In genomic region chr9:37139514-37139913, GRCm38 (mm10) we compare ENCODE assay signal across 8 mouse cellular contexts. TPM values are rescaled to one million over a fixed set of nuclear protein-coding genes. Genes with fewer than 3 reads are reported as not detected.
DNase-seq lines count a peak whose midpoint lies in the region; ATAC-seq and TF ChIP-seq lines count a peak whose summit lies in the region.

No protein-coding gene starts in this region.

- H3K27me3 ChIP-seq in intestine, embryonic 16.5 days (replicated peaks; ENCODE audit: control insufficient read depth, insufficient read depth, low read length) = peaks cover 4% of the 10 kb centered on the region; the same call in 1 of the 2 replicates
- no peaks in the 10 kb centered on the region for H3K27me3 ChIP-seq in lung, postnatal 0 days (replicated peaks; ENCODE audit: insufficient read depth, low read length)

- H3K4me2 ChIP-seq in intestine, embryonic 16.5 days (ENCODE audit: low read depth, low read length) = peak overlapping the region; percentile 37
- H3K4me2 ChIP-seq in lung, postnatal 0 days (replicated peaks; ENCODE audit: low read depth, low read length) = peak overlapping the region; percentile 36

- intact Hi-C loops in left cerebral cortex, postnatal 10 days (cut with DNase I) = no loop called here

- ATAC-seq in intestine, embryonic 16.5 days = peak; percentile 92
- ATAC-seq in lung, postnatal 0 days = peak; percentile 72

- H3K36me3 ChIP-seq in intestine, embryonic 16.5 days (ENCODE audit: control insufficient read depth, insufficient read depth, low read length) = no peaks in the 10 kb centered on the region
- H3K36me3 ChIP-seq in lung, postnatal 0 days (ENCODE audit: insufficient read depth, low read length) = no peaks in the 10 kb centered on the region

- no peaks in the 10 kb centered on the region for H3K9me3 ChIP-seq in intestine, embryonic 16.5 days (ENCODE audit: control insufficient read depth, low read length)
- no peaks in the 10 kb centered on the region for H3K9me3 ChIP-seq in lung, postnatal 0 days (ENCODE audit: low read length)

- no peak overlapping the region for H3K27ac ChIP-seq in intestine, embryonic 16.5 days (ENCODE audit: low read length)
- no peak overlapping the region for H3K27ac ChIP-seq in lung, postnatal 0 days (ENCODE audit: low read length)

- no peak for TF ChIP-seq CTCF in lung, postnatal 0 days (IDR thresholded peaks at IDR 0.05)

- peak overlapping the region; percentile 49; the same call in 1 of the 2 replicates for H3K9ac ChIP-seq in intestine, embryonic 16.5 days (ENCODE audit: low read depth, low read length)
- no peak overlapping the region for H3K9ac ChIP-seq in lung, postnatal 0 days (replicated peaks; ENCODE audit: low read depth)

- 3% methylated on average over 8 of the region's 8 CpGs for WGBS in intestine, embryonic 16.5 days
- WGBS in lung, postnatal 0 days = 4% methylated on average over 8 of the region's 8 CpGs

- DNase-seq in lung, adult 18-20 months = peak; percentile 64 to 71
- no peak for DNase-seq in lung, postnatal 14 days
- peak; percentile 53 for DNase-seq in gastrocnemius, postnatal 10 days
- DNase-seq in lung, postnatal 0 days (ENCODE audit: low spot score) = peak; percentile 44
- no peak for DNase-seq in layer of hippocampus, adult 18-20 months (ENCODE audit: low spot score in 2 of 2)
- no peak for DNase-seq in left cerebral cortex, postnatal 10 days (ENCODE audit: extremely low spot score in 1 of 2, low spot score in 2 of 2)
- no peak for DNase-seq in MN1 (ENCODE audit: low spot score)

- peak overlapping the region; percentile 9; the same call in 1 of the 2 replicates for H3K4me3 ChIP-seq in intestine, embryonic 16.5 days (ENCODE audit: low read length)
- H3K4me3 ChIP-seq in lung, postnatal 0 days (ENCODE audit: low read depth, low read length) = no peak overlapping the region

- H3K4me1 ChIP-seq in intestine, embryonic 16.5 days (ENCODE audit: control insufficient read depth, insufficient read depth, low read length) = peaks cover 26% of the 10 kb centered on the region
- no peaks in the 10 kb centered on the region for H3K4me1 ChIP-seq in lung, postnatal 0 days (ENCODE audit: insufficient read depth, low read depth, low read length)

- no peak for TF ChIP-seq EP300 in lung, postnatal 0 days (IDR thresholded peaks at IDR 0.05)

RNA-seq across cellular contexts. Expression of gene Pknox2, which starts 7.7 kb away (rescaled TPM):
- total RNA-seq in gastrocnemius, postnatal 10 days (2021) = 10 to 100 TPM; 27.9 TPM
- polyA plus RNA-seq in intestine, embryonic 16.5 days (2015; fragmentation: Nextera tagmentation; extraction: Ambion mirVana) = 7.2 and 8.0 TPM in 2 replicates
- 11.1 and 11.7 TPM in 2 replicates for polyA plus RNA-seq in lung, postnatal 0 days (2015; fragmentation: Nextera tagmentation; extraction: Ambion mirVana)
- total RNA-seq in layer of hippocampus, adult 18-20 months (2021) = 10 to 100 TPM; 38.3 to 39.2 TPM
- 10 to 100 TPM; 72.9 to 75.7 TPM for total RNA-seq in left cerebral cortex, postnatal 10 days (2021)

Comparison
In these comparisons a context has a peak if more than half of its experiments do, and no peak if none do; other contexts are left out.
1. DNase-seq: peak in lung, adult 18-20 months (2 of 2), gastrocnemius, postnatal 10 days (single experiment) and lung, postnatal 0 days (single experiment); none in lung, postnatal 14 days (single experiment), layer of hippocampus, adult 18-20 months (0 of 2), left cerebral cortex, postnatal 10 days (0 of 2) and MN1 (single experiment).